Comparison of ENCODE assay signal across 9 mouse cellular contexts in genomic region chr1:90207739-90208502, GRCm38 (mm10). TPM values are rescaled to one million over a fixed set of nuclear protein-coding genes. Genes with fewer than 3 reads are reported as not detected.
DNase-seq lines count a peak whose midpoint lies in the region; ATAC-seq and TF ChIP-seq lines count a peak whose summit lies in the region.
"Had no signal": no experiment of that assay in that cellular context is flagged by ENCODE, and none has a peak within 500 bp of the region (broad histone marks: within the 10 kb centered on the region; RNA-seq: fewer than 3 reads in every experiment).

No protein-coding gene starts in this region.

- H3K27me3 ChIP-seq in lung, postnatal 0 days (replicated peaks; ENCODE audit: insufficient read depth, low read length), result no peaks in the 10 kb centered on the region; the same call in 1 of the 2 replicates
- H3K27me3 ChIP-seq in heart, embryonic 16.5 days (ENCODE audit: control insufficient read depth, insufficient read depth, low read length), result peaks cover 5% of the 10 kb centered on the region
- H3K27me3 ChIP-seq in limb, embryonic 12.5 days, result peaks cover 11% of the 10 kb centered on the region
- no peaks in the 10 kb centered on the region; the same call in 1 of the 2 replicates for H3K27me3 ChIP-seq in thymus, adult 2 months (ENCODE audit: control insufficient read depth, insufficient read depth, low read length)

- 63% methylated on average over 6 of the region's 6 CpGs for WGBS in lung, postnatal 0 days
- 50% methylated on average over 6 of the region's 6 CpGs for WGBS in heart, embryonic 16.5 days
- WGBS in limb, embryonic 12.5 days, result 70% methylated on average over 6 of the region's 6 CpGs
- 84% methylated on average over 6 of the region's 6 CpGs for WGBS in thymus, adult 2 months

- no peaks in the 10 kb centered on the region for H3K4me1 ChIP-seq in lung, postnatal 0 days (ENCODE audit: insufficient read depth, low read depth, low read length)
- peaks cover 28% of the 10 kb centered on the region for H3K4me1 ChIP-seq in heart, embryonic 16.5 days (ENCODE audit: control insufficient read depth, insufficient read depth, low read length)
- H3K4me1 ChIP-seq in limb, embryonic 12.5 days (replicated peaks), result peaks cover 45% of the 10 kb centered on the region
- 0 out of 2 replicates have a peak, but pooled peaks cover 2% of the 10 kb centered on the region for H3K4me1 ChIP-seq in thymus, adult 2 months (replicated peaks; ENCODE audit: control insufficient read depth, insufficient read depth, low read length)

- H3K27ac ChIP-seq in lung, postnatal 0 days (ENCODE audit: low read length), result no peak overlapping the region
- H3K27ac ChIP-seq in heart, embryonic 16.5 days (ENCODE audit: low read length), result peak overlapping the region; percentile 32; the same call in 1 of the 2 replicates
- no peak overlapping the region for H3K27ac ChIP-seq in limb, embryonic 12.5 days
- no peak overlapping the region for H3K27ac ChIP-seq in thymus, adult 2 months (ENCODE audit: control insufficient read depth, insufficient read depth, low read length)

- no peak overlapping the region for H3K9ac ChIP-seq in lung, postnatal 0 days (replicated peaks; ENCODE audit: low read depth)
- H3K9ac ChIP-seq in heart, embryonic 16.5 days (ENCODE audit: low read length), result peak overlapping the region; percentile 8; the same call in 1 of the 2 replicates
- no peak overlapping the region; the same call in 1 of the 2 replicates for H3K9ac ChIP-seq in limb, embryonic 12.5 days (replicated peaks)

- H3K9me3 ChIP-seq in lung, postnatal 0 days (ENCODE audit: low read length), result no peaks in the 10 kb centered on the region
- H3K9me3 ChIP-seq in heart, embryonic 16.5 days (replicated peaks; ENCODE audit: control insufficient read depth, low read length), result no peaks in the 10 kb centered on the region
- no peaks in the 10 kb centered on the region for H3K9me3 ChIP-seq in limb, embryonic 12.5 days

- no peak for TF ChIP-seq CTCF in lung, postnatal 0 days (IDR thresholded peaks at IDR 0.05)
- no peak for TF ChIP-seq CTCF in thymus, adult 2 months (IDR thresholded peaks at IDR 0.05; ENCODE audit: borderline replicate concordance, control insufficient read depth, extremely low read depth, insufficient read depth, low read length, poor library complexity)

- no peak for ATAC-seq in lung, postnatal 0 days
- ATAC-seq in heart, embryonic 16.5 days (replicated peaks; ENCODE audit: extremely low read depth, insufficient read depth, low FRiP score), result no peak
- ATAC-seq in limb, embryonic 12.5 days (ENCODE audit: insufficient number of reproducible peaks, insufficient read depth, low FRiP score, low TSS enrichment, low read depth), result no peak

- no peaks in the 10 kb centered on the region for H3K36me3 ChIP-seq in lung, postnatal 0 days (ENCODE audit: insufficient read depth, low read length)
- H3K36me3 ChIP-seq in heart, embryonic 16.5 days (ENCODE audit: control insufficient read depth, insufficient read depth), result no peaks in the 10 kb centered on the region
- H3K36me3 ChIP-seq in limb, embryonic 12.5 days, result peaks cover 30% of the 10 kb centered on the region
- H3K36me3 ChIP-seq in thymus, adult 2 months (ENCODE audit: control insufficient read depth, insufficient read depth, low read length), result no peaks in the 10 kb centered on the region

- DNase-seq in lung, postnatal 0 days (ENCODE audit: low spot score), result no peak
- DNase-seq in lung, postnatal 14 days, result no peak
- no peak for DNase-seq in MN1 (ENCODE audit: low spot score)
- no peak for DNase-seq in layer of hippocampus, adult 9-10 months (ENCODE audit: low spot score)
- no peak for DNase-seq in Muller cell, postnatal 12 days (ENCODE audit: inconsistent ontology term)
- DNase-seq in thymus, adult 2 months, result no peak
- DNase-seq: cerebellum, postnatal 25 days had no signal

- H3K4me3 ChIP-seq in lung, postnatal 0 days (ENCODE audit: low read depth, low read length), result no peak overlapping the region
- H3K4me3 ChIP-seq in heart, embryonic 16.5 days (ENCODE audit: low read length), result peak overlapping the region; percentile 45
- H3K4me3 ChIP-seq in limb, embryonic 12.5 days (replicated peaks), result no peak overlapping the region
- no peak overlapping the region for H3K4me3 ChIP-seq in thymus, adult 2 months (ENCODE audit: control insufficient read depth, insufficient read depth, low read length)

- peak overlapping the region; percentile 17; the same call in 1 of the 2 replicates for H3K4me2 ChIP-seq in lung, postnatal 0 days (replicated peaks; ENCODE audit: low read depth, low read length)
- peak overlapping the region; percentile 57 for H3K4me2 ChIP-seq in heart, embryonic 16.5 days (ENCODE audit: low read depth, low read length)
- H3K4me2 ChIP-seq in limb, embryonic 12.5 days, result peak overlapping the region; percentile 65

- no peak for TF ChIP-seq EP300 in lung, postnatal 0 days (IDR thresholded peaks at IDR 0.05)

- TF ChIP-seq POLR2A in thymus, adult 2 months (IDR thresholded peaks at IDR 0.05; ENCODE audit: control insufficient read depth, extremely low read depth, insufficient read depth, low read length, poor library complexity), result no peak

RNA-seq across cellular contexts. Expression of gene Ackr3, which starts 4.1 kb away (rescaled TPM):
- 38.4 and 54.8 TPM in 2 replicates for polyA plus RNA-seq in lung, postnatal 0 days (2015; fragmentation: Nextera tagmentation; extraction: Ambion mirVana)
- 23.8 and 27.0 TPM in 2 replicates for polyA plus RNA-seq in heart, embryonic 16.5 days (2015; fragmentation: Nextera tagmentation; extraction: Ambion mirVana)
- polyA plus RNA-seq in limb, embryonic 12.5 days (2016; fragmentation: Nextera tagmentation; extraction: Ambion mirVana), result 24.9 and 27.9 TPM in 2 replicates
- polyA plus RNA-seq in thymus, adult 2 months (2012; rRNA removed), result 17.1 and 24.7 TPM in 2 replicates

RNA-seq across cellular contexts. Expression of gene Iqca, which starts 54.7 kb away (rescaled TPM):
- 4.6 and 5.7 TPM in 2 replicates for polyA plus RNA-seq in lung, postnatal 0 days (2015; fragmentation: Nextera tagmentation; extraction: Ambion mirVana)
- polyA plus RNA-seq in heart, embryonic 16.5 days (2015; fragmentation: Nextera tagmentation; extraction: Ambion mirVana), result 0.16 and 0.37 TPM in 2 replicates
- 0.17 TPM in 1 of 2 replicates, not detected in the other for polyA plus RNA-seq in limb, embryonic 12.5 days (2016; fragmentation: Nextera tagmentation; extraction: Ambion mirVana)
- 0.14 TPM in 1 of 2 replicates, not detected in the other for polyA plus RNA-seq in thymus, adult 2 months (2012; rRNA removed)
